Mouse (Mus musculus) thymus, adult 18-20 months (tissue): Measurements from ENCODE around the gene Tnk2.

ENCODE experiments used
- DNase-seq, 2 experiments: peaks; one replicate each; pipeline ENCODE4 v3.0.0; 2022; ENCODE audit warnings: mixed read lengths in 2 of 2

Gene Tnk2

DNA sequence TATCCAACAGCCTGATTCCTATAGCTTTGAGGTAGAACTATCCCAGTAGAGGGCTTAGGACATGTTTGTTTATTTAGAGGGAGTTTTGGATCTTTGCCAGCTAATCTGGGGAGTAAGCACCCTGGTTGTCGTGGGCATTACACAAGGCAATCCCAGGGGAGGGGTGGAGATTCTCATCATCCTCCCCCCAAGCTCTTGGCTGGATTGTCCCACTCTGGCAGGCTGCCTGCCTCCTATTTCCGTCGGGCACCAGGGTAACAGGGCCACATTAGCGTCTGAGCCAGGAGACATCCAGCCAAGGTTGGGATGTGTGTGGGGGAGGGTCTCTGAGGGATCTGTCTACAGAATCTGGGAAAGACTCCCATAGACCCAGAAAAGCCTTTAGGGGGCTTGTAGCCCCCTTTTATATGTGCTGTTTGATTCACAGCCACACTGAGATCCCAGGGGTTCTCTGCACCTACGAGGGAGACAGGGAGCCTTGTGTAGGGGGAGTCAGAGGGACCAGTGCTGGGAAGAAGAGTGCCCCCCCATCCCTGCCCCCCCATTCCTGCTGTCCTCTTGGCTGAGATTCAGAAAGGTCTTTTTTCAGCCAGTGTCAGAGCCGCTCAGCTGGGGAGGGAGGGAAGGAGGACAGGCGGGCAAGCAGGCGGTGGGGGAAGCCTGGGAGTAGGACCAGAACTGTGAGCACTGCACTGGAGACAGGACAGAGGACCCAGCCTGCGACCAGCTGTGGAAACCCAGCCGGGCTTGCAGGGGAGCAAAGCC, 17.1 kb downstream of the Tnk2 start:
- no peak for DNase-seq

GRCm38 (mm10) chr16:32661493-32661921, 17.8 kb downstream of the Tnk2 start:
- no peak for DNase-seq

GRCm38 (mm10) chr16:32662372-32662771, 18.7 kb downstream of the Tnk2 start:
- DNase-seq = no peak

DNA sequence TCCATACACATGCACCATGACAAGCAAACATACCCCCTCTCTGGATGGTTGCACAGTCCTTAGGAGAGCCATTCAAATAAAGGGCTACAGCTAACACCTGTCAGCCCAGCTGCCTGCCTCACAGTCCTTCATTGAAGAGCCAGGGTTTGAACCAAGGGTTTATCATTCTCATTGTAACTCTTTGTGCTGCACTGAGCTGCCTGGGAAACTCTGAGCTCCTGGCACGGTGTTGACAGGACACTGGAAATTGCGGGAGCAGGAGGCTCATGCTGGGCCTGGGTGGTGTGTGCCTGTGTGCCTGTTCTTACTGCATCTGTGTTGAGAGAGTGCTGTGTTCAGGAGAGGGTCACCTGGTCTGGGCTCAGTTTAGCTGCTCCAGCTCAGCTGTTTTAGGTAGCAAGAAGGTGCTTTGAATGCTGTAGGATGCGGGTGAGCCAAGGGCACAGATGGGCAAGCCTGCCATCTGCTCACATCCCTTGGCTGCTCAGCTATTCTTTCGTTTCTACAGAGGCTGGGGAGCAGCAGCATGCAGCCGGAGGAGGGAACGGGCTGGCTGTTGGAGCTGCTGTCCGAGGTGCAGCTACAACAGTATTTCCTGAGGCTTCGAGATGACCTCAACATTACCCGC, 19.7 kb downstream of the Tnk2 start:
- no peak for DNase-seq

- no peak for DNase-seq
These were observed 20.5 kb downstream of the Tnk2 start for GRCm38 (mm10) chr16:32664211-32664610.

DNA sequence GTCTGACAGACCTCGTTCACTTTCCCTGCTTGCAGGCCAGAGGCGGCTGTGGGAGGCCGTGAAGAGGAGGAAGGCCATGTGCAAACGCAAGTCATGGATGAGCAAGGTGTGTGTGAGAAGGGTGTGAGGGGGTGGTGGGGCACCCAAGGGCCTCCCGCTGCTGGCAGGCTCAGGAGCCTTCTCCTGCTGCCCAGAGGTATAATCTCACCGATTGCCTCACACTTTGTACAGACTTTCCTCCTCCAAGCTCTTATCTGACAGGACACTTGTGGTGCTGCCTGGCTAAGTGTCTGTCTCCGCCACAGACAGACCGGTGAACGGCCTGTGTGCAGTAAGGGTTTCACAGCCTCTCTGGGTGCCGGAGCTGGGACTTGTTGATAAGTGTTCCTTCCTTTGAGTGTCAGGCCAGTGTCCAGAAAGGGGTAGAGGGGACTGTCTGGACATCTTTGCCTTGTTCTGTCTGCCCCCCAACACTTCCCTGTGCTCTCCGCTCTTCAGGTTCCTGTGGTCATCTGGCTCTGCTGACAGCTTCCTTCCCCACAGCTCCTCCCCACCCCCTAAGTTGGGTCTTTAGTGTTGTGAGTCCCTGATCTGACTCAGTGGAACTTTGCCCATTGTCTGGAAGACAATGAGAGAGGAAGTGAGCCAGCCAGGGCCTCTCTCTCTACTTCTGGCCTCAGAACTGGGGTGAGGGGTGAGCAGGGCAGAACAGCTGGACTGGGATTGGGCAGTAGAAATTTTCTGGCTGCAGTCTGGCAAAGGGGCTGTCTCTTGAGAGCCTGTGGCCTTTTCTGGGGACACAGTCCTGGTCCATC, 22.4 kb downstream of the Tnk2 start:
- no peak for DNase-seq

GRCm38 (mm10) chr16:32666671-32667551, 23.2 kb downstream of the Tnk2 start:
- DNase-seq = no peak

GRCm38 (mm10) chr16:32667552-32667872, 23.8 kb downstream of the Tnk2 start:
- no peak for DNase-seq

GRCm38 (mm10) chr16:32668030-32668429, 24.4 kb downstream of the Tnk2 start:
- DNase-seq = peak; percentile 63 to 81

DNA sequence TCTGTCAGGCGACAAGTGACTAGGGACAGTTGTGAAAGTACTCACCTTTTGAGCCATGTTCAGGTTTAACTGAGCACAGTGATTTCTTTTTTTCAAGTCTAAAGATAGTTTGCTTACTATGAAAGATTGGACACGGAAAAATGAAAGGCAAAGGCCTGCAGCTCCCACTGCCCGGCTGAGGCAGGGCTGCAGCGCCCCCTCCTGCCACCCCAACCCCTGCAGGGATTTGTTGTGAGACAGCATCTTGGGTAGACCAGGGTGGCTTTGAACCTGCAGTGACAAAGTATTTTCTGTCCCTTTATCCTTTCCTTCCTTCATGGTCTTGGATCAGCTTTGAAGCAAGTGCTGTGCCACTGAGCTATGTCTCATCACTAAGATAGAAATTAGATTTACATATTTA, 24.8 kb downstream of the Tnk2 start:
- DNase-seq = no peak

DNA sequence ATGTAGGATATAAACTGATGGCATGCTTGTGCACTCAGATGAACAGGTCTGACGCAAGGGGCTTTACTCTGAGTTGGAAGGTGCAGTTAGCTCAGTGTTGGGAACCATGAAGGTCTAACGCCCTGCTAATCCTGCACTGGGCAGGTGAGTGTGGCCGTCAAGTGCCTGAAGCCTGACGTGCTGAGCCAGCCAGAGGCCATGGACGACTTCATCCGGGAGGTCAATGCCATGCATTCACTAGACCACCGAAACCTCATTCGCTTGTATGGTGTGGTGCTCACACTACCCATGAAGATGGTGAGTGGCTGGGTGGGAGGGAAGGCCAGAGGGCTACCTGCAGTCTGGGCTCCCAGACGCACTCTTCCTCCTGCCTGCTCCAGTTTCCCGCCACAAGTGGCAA, 25.6 kb downstream of the Tnk2 start:
- no peak for DNase-seq

GRCm38 (mm10) chr16:32670354-32671124, 26.9 kb downstream of the Tnk2 start:
- no peak for DNase-seq

GRCm38 (mm10) chr16:32671206-32671887, 27.7 kb downstream of the Tnk2 start:
- DNase-seq = no peak

- DNase-seq = no peak
These were observed 28.6 kb downstream of the Tnk2 start for GRCm38 (mm10) chr16:32672250-32672649.

DNA sequence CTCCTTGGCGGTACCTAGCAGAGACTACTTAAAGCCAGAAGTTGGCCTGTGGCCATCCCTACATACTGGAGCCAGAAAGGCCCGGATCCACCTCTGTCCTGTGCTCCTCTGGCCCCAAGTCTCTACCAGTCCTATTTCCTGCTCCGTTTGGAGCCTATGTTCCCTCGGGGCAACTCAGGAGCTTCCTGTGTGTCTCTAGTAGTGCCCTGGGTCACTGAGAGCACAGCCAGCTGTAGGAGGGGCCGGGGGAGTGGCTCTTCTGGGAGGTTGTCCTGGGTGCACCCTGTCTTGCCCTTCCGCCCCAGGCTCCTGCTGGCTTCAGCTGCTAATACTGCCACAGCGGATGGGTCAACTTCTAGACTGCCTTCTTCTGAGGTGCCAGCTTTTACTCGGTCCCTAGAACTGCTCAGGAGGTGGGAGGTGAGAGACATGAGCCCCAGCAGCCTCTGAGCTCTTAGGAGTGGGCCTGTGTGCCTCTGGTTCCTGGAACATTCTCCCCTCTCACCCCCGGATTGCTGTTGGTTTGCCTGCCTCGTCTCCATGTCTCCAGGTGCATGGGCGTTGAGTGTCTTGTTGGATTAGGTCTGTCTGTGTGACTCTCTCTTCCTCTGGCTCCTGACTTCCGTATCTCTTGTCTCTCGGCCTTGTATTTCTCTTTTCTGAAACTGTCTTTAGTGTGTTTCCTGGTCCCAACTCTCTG, 29.3 kb downstream of the Tnk2 start:
- no peak for DNase-seq

- DNase-seq = no peak
These were observed 30.6 kb downstream of the Tnk2 start for GRCm38 (mm10) chr16:32674121-32674740.

DNA sequence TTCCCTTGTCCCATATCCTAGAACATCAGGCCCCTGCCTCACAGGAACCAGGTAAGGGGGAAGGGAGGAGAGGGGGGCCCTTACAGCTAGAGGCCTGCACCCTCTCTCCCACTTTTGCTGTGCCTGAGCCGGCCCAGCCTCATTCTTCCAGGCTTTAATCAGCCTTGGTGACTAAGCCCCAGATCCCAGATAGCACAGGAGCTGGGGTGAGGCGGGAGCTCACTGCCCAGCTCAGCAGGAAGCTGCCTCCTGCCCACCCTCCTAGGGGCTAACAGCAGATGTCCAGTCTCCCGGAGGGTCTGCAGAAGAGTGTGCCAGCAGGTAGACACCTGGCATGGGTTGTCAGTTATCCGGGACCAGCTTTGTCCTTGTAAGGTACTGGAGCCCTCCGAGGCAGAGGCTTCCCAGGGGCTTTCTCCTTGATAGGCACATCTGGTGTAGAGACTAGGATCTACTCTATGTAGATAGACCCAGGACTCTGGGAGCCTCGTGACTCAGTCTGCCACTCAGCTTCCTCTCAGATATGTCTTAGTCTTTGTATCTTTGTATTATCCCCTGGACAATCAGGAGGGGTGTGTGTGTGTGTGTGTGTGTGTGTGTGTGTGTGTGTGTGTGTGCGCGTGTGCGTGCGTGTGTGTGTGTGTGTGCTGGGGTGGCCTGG, 33.5 kb downstream of the Tnk2 start:
- DNase-seq = no peak

DNA sequence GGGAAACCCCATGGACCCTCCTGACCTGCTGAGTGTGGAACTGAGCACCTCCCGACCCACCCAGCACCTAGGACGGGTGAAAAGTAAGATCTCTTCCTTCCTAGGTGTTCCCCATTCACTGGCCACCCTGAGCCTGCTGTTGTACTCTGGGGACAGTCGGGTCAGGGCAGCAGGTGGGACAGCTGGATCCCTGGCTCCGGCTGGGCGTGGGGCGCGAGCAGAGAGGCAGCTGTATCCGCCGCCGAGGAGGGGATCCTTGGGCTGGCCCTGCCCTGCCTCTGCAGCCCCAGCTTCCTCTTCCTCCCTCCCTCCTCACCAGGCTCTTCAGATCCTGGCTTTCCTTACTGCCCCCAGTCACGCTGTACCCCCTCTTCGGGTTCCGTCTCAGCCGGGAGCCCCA, 34.2 kb downstream of the Tnk2 start:
- DNase-seq = no peak

- no peak for DNase-seq
These were observed 35.1 kb downstream of the Tnk2 start for GRCm38 (mm10) chr16:32678812-32679211.

- DNase-seq = no peak
These were observed 36.3 kb downstream of the Tnk2 start for GRCm38 (mm10) chr16:32679976-32680375.
